Mouse (Mus musculus): Measurements from ENCODE around the gene Rspo3. TPM values are rescaled to one million over a fixed set of nuclear protein-coding genes. Genes with fewer than 3 reads are reported as not detected.

The Rspo3 gene
- under 1 TPM in 1 of 2 experiments, not detected in 1; 0.12 TPM for polyA plus RNA-seq (2017; shearing (Covaris generic))

GRCm38 (mm10) chr10:29535546-29536260 lies at the start of gene Rspo3:
Gene Rspo3 (minus strand): TSS chr10:29535867.

Other genes with a start within 250 kb of the Rspo3 start
- 10 to 100 TPM; 11.7 to 17.8 TPM for gene Echdc1, start 222.7 kb downstream of the Rspo3 start, polyA plus RNA-seq (2017; shearing (Covaris generic))
- gene Rnf146, start 173.4 kb downstream of the Rspo3 start, polyA plus RNA-seq (2017; shearing (Covaris generic)), result 10 to 100 TPM; 80.4 to 95.9 TPM

Measured in inflammation-experienced regulatory T-cells (primary cell).